Mouse (Mus musculus): ENCODE results near the gene Vmn1r185. TPM values are rescaled to one million over a fixed set of nuclear protein-coding genes. Genes with fewer than 3 reads are reported as not detected.

Gene Vmn1r185
- polyA plus RNA-seq (2017; shearing (Covaris generic)) = under 1 TPM; 0.23 to 0.73 TPM

GRCm38 (mm10) chr7:26618364-26618763, at the start of gene Vmn1r185:
Gene Vmn1r185, minus strand, starts transcription at chr7:26618464.

Other genes starting within 250 kb of the Vmn1r185 start
- under 1 TPM in 1 of 2 experiments, not detected in 1; 0.98 TPM for gene Nlrp9c, start 214.8 kb downstream of the Vmn1r185 start, polyA plus RNA-seq (2017; shearing (Covaris generic))
- under 1 TPM; 0.13 to 0.75 TPM for gene Nlrp4a, start 183.4 kb downstream of the Vmn1r185 start, polyA plus RNA-seq (2017; shearing (Covaris generic))
- gene Nlrp9a, start 83.4 kb downstream of the Vmn1r185 start, polyA plus RNA-seq (2017; shearing (Covaris generic)) = not detected
- gene Cyp2b23, start 68.0 kb upstream of the Vmn1r185 start, polyA plus RNA-seq (2017; shearing (Covaris generic)) = under 1 TPM; 0.10 to 0.59 TPM
- under 1 TPM in 1 of 2 experiments, not detected in 1; 0.71 TPM for gene Cyp2b19, start 138.7 kb upstream of the Vmn1r185 start, polyA plus RNA-seq (2017; shearing (Covaris generic))
- gene Cyp2g1, start 190.4 kb upstream of the Vmn1r185 start, polyA plus RNA-seq (2017; shearing (Covaris generic)) = not detected
- under 1 TPM in 1 of 2 experiments, not detected in 1; 0.39 TPM for gene Cyp2a5, start 216.8 kb upstream of the Vmn1r185 start, polyA plus RNA-seq (2017; shearing (Covaris generic))

Measured in inflammation-experienced regulatory T-cells (primary cell).